Mouse (Mus musculus) forebrain, embryonic 16.5 days (tissue): ENCODE measurements around the gene Otulinl. TPM values are rescaled to one million over a fixed set of nuclear protein-coding genes. Genes with fewer than 3 reads are reported as not detected.
A peak's percentile ranks its signal among the peaks of the same experiment; 100 is the strongest.

Experiments
- ATAC-seq: fragments of 200-750 bp; cut with Nextera tagmentation; 2 replicates; pipeline ENCODE4 v1.8.0; 2017; ENCODE audit warnings: mild to moderate bottlenecking, moderate library complexity
- H3K27ac ChIP-seq: fragments of 300-500 bp; sonication (generic); 2 replicates; pipeline ENCODE4 v1.5.1; 2014; ENCODE audit warnings: low read length, control low read depth
- H3K27me3 ChIP-seq: fragments of 300-500 bp; sonication (generic); replicated peaks from 2 replicates; pipeline ENCODE4 v1.6.1; 2014; ENCODE audit warnings: low read length; ENCODE audit not compliant: control insufficient read depth, insufficient read depth
- H3K36me3 ChIP-seq: fragments of 300-500 bp; sonication (generic); 2 replicates; pipeline ENCODE4 v1.6.1; 2014; ENCODE audit not compliant: control insufficient read depth, insufficient read depth
- H3K4me1 ChIP-seq: fragments of 300-500 bp; sonication (generic); replicated peaks from 2 replicates; pipeline ENCODE4 v1.6.1; 2014; ENCODE audit warnings: low read length; ENCODE audit not compliant: control insufficient read depth, insufficient read depth
- H3K4me2 ChIP-seq: fragments of 300-500 bp; sonication (generic); 2 replicates; pipeline ENCODE4 v1.6.1; 2014; ENCODE audit warnings: mild to moderate bottlenecking, low read length, control low read depth
- H3K4me3 ChIP-seq: fragments of 300-500 bp; sonication (generic); replicated peaks from 2 replicates; pipeline ENCODE4 v1.5.1; 2014; ENCODE audit warnings: mild to moderate bottlenecking, low read length, control low read depth
- H3K9ac ChIP-seq: fragments of 300-500 bp; sonication (generic); replicated peaks from 2 replicates; pipeline ENCODE4 v1.6.1; 2014; ENCODE audit warnings: low read depth, low read length, control low read depth
- H3K9me3 ChIP-seq: fragments of 300-500 bp; sonication (generic); 2 replicates; pipeline ENCODE4 v1.6.1; 2016; ENCODE audit warnings: low read length; ENCODE audit not compliant: control insufficient read depth
- WGBS: fragments of 180-500 bp; shearing (Covaris S2); extraction: QIAGEN DNeasy Blood & Tissue Kit; methylation state at CpG from one replicate; pipeline ENCODE4 v1.1.7; 2014; 5-methylcytosine and 5-hydroxymethylcytosine counted together
- polyA plus RNA-seq: library from polyadenylated mRNA; unstranded; fragments of >200 nt; fragmentation: Nextera tagmentation; extraction: Ambion mirVana; gene quantifications from 2 replicates; pipeline ENCODE4 v1.2.1, GENCODE M21; 2015

Gene Otulinl
- polyA plus RNA-seq, 1 experiment from 2014 or later: 13.6 TPM

DNA sequence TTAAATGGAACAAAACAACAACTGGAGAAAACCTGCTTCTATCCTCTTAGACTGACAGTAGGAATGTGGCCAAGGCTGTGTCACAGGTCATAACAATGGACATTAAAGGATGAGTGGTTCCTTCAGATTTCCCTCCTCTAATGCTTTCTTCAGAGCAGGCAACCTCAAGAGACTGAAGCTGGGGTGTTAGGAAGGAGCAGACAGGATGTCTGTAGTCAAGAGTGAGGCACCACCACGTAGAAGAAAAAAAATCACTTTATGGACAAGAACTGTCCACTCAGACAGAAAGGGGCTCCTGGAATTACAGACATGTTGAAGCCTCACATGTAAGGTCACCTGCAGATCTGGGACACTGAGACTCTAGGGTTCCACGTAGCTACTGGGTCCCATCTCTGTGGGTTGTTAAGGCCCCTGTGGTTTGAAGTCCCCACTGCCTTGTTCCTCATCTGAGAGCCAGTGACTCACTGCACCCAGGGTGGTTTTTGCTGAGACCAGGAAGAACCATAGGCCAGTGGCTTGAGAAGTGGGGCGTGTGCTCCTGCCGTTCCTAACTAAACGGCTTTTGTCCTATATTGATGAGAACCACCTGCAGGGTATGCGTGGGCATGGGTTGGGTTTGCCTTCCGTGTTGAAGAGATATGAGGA lies 27.7 kb upstream of the Otulinl start:
- no peak overlapping the region for H3K4me3 ChIP-seq
- ATAC-seq: no peak
- no peaks in the 10 kb centered on the region for H3K36me3 ChIP-seq
- no peak overlapping the region for H3K9ac ChIP-seq
- H3K4me1 ChIP-seq: no peaks in the 10 kb centered on the region
- H3K27me3 ChIP-seq: no peaks in the 10 kb centered on the region
- no peak overlapping the region for H3K27ac ChIP-seq
- H3K4me2 ChIP-seq: no peak overlapping the region
- 87% methylated on average over 7 of the region's 7 CpGs for WGBS
- no peaks in the 10 kb centered on the region for H3K9me3 ChIP-seq

DNA sequence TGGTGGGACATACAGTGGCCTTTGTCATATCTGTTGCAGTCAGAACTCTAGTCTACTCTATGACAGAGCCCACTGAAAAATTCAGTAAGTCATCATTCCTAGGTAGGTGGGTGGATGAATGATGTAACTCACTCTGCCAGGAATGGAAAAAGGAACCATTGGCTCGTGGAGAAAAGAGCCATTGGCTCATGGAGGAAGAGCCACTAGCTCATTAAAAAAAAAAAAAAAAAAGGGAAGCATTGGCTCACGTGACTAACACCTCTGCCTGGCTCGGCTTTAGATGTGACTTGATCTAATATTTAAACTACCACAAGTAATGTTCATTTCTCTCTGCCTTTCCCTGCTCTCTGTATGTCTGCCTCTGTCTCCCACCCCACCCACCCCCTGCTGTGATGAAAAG lies 27.1 kb upstream of the Otulinl start:
- no peak overlapping the region for H3K4me3 ChIP-seq
- no peak for ATAC-seq

DNA sequence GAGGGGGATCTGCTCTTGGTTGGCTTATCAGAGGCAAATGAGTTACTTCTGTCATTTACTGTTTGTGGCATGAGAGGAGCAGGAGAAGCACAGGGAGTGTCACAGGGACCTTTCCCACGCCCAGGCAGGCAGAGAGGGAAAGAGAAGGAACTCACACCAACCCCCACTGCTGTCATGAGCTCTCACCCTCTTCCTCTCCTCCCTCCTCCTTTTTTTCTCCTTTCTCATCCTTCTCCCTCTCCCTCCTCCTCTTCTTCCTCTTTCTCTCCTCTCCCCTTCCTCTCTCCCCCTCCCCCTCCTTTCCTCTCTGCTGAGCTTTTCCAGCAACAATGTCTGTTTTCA lies 21.6 kb upstream of the Otulinl start:
- Histone ChIP-seq H3K4me1 (0 out of 2 replicates have a peak, but pooled peaks cover 5% of the 10 kb centered on the region), H3K9ac (no peak overlapping the region), H3K9me3 (no peaks in the 10 kb centered on the region), H3K36me3 (no peaks in the 10 kb centered on the region), H3K27ac (no peak overlapping the region), H3K4me2 (no peak overlapping the region), H3K27me3 (no peaks in the 10 kb centered on the region), H3K4me3 (no peak overlapping the region)
- no peak for ATAC-seq
- WGBS: no CpG with 5 or more reads among the region's 1 CpGs

More for the DNA sequence above, 27.1 kb upstream of the Otulinl start:
- H3K27ac ChIP-seq: no peak overlapping the region
- no peaks in the 10 kb centered on the region for H3K36me3 ChIP-seq
- H3K9me3 ChIP-seq: no peaks in the 10 kb centered on the region
- no peak overlapping the region for H3K4me2 ChIP-seq
- H3K4me1 ChIP-seq: no peaks in the 10 kb centered on the region
- H3K9ac ChIP-seq: no peak overlapping the region
- WGBS: 79% methylated on average over 3 of the region's 3 CpGs
- no peaks in the 10 kb centered on the region for H3K27me3 ChIP-seq

DNA sequence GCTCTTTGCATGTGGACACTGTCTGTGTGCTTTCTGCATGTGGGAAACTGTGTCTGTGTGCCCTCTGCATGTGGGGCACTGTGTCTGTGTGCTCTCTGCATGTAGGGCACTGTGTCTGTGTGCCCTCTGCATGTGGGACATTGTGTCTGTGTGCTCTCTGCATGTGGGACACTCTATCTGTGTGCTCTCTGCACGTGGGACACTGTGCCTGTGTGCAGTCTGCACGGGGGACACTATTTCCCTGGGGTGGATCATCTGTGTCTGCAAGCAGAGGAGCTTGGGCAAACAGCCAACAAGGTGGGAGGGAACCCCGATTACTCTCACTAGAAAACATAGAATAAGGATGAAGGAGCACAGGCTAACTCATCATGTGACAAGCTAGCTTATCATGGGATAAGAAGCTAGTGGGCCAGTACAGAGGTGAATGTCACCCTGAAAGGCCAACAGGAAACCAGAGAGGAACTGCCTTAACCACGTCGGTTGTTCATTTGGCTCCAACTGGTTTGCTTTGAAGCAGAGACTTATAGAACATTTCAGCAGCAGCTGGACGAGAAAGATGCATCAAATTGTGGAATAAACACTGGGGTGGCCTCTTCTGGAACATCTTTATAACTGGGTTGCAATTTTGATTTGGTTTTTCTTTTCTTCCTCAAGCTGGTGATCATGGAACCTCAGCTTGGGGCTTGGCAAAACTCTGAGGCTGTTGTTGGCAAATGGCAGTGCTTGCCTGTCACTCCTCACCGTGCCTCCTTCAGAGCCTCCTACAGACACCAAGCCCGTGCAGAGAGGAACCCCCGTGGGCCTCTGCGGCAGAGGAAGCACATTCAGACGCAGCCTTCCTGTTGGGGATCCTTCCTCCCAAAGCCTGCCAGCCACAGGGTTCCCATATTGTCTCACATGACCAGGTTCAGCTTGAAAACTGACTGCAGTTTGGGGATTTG lies 20.9 kb upstream of the Otulinl start:
- no peak overlapping the region for H3K4me2 ChIP-seq
- H3K27ac ChIP-seq: no peak overlapping the region
- 0 out of 2 replicates have a peak, but pooled peaks have one; percentile 47 for ATAC-seq
- no peak overlapping the region for H3K4me3 ChIP-seq
- 0 out of 2 replicates have a peak, but pooled peaks cover 5% of the 10 kb centered on the region for H3K4me1 ChIP-seq
- no peak overlapping the region for H3K9ac ChIP-seq
- WGBS: 36% methylated on average over 11 of the region's 11 CpGs
- no peaks in the 10 kb centered on the region for H3K36me3 ChIP-seq
- H3K27me3 ChIP-seq: no peaks in the 10 kb centered on the region
- no peaks in the 10 kb centered on the region for H3K9me3 ChIP-seq

DNA sequence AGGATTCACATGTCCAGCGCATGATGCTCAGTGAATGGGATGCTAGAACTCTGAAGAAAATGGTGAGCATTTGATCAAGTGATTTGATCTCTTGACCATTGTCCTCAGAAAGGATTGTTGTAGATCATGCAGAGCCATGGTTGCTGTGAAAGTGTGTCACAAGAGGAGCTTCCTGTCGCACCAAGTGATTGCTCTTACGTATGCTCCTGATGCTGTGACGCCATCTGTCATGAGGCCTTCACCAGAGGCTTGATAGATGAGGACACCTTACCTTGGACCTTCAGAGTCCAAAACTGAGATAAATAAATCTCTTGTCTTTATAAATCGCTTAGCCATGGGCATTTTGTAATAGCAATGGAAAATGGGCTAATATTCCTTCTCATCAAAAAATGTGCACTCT lies 16.3 kb upstream of the Otulinl start:
- no peaks in the 10 kb centered on the region for H3K36me3 ChIP-seq
- no peak overlapping the region for H3K27ac ChIP-seq
- no peaks in the 10 kb centered on the region for H3K9me3 ChIP-seq
- no peak for ATAC-seq
- 0 out of 2 replicates have a peak, but pooled peaks cover 2% of the 10 kb centered on the region for H3K4me1 ChIP-seq
- 94% methylated on average over 5 of the region's 5 CpGs for WGBS
- no peaks in the 10 kb centered on the region for H3K27me3 ChIP-seq
- H3K9ac ChIP-seq: no peak overlapping the region
- no peak overlapping the region for H3K4me2 ChIP-seq
- H3K4me3 ChIP-seq: no peak overlapping the region

DNA sequence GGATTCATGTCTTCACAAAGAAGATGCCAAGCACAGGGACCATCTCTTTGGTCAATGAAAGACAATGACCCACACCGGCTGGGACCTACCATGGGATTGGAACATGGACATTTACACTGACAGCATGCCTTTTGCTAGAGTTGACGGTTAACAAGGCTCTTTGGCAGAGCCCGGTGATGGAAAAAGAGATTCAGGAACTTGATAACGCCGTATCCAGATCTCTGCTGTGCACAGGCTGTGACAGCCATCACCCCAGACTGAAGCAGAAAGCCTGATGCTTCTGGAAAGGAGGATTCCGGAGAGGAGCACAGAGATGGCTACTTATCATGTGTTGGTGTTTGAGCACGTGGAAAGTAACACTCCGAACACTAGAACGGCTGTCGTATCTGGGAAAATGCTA lies 11.9 kb upstream of the Otulinl start:
- ATAC-seq: no peak
- Histone ChIP-seq H3K4me2 (no peak overlapping the region), H3K27me3 (no peaks in the 10 kb centered on the region), H3K9ac (no peak overlapping the region), H3K9me3 (no peaks in the 10 kb centered on the region), H3K27ac (no peak overlapping the region), H3K4me3 (no peak overlapping the region), H3K4me1 (no peaks in the 10 kb centered on the region), H3K36me3 (no peaks in the 10 kb centered on the region)
- 93% methylated on average over 10 of the region's 10 CpGs for WGBS

DNA sequence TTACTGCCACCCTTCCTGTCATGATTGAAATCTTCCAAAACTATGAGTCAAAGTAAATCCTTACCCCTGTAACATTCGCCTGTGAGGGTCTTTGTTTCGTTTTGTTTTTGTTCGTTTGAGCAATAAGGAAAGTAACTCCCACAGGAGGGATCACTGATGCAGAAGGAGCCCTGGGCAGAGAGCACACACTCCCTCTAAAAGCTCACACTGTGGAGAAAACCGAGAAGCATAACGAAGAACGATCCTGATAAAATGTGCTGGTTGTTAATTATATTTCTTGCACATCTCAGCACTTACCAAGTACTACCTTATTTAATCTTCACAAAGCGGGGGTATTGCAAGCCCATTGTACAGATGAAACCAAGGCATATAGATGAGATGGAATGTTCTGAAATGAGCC lies 10.8 kb upstream of the Otulinl start:
- Histone ChIP-seq H3K27ac (no peak overlapping the region), H3K4me1 (no peaks in the 10 kb centered on the region), H3K4me2 (no peak overlapping the region), H3K9ac (no peak overlapping the region), H3K9me3 (no peaks in the 10 kb centered on the region), H3K36me3 (no peaks in the 10 kb centered on the region), H3K4me3 (no peak overlapping the region), H3K27me3 (no peaks in the 10 kb centered on the region)
- WGBS: 63% methylated on average over 7 of the region's 7 CpGs
- no peak for ATAC-seq

DNA sequence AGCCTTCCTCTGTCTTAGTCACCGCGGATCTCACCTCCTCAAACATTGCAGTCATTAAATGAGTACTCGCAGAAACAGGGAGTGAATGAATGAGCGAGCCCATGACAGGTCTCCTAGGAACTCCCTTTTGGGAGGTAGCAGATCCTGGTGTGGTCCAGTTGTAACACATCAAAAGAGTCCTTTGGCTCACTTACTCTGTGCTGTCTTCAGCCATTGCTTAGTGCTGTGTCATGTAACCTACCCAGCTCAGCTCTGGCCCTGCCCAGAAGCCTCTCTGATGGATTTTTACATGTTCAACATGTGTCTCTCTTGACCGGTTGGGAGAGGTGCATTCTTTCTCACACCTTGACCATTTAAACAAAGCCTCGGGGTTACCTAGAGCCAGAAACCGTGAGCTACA lies 9.8 kb upstream of the Otulinl start:
- no peak overlapping the region for H3K4me3 ChIP-seq
- no peak overlapping the region for H3K9ac ChIP-seq
- 86% methylated on average over 7 of the region's 7 CpGs for WGBS
- no peak for ATAC-seq
- H3K27ac ChIP-seq: no peak overlapping the region
- H3K4me1 ChIP-seq: no peaks in the 10 kb centered on the region
- H3K9me3 ChIP-seq: no peaks in the 10 kb centered on the region
- H3K4me2 ChIP-seq: no peak overlapping the region
- H3K27me3 ChIP-seq: no peaks in the 10 kb centered on the region
- H3K36me3 ChIP-seq: no peaks in the 10 kb centered on the region

DNA sequence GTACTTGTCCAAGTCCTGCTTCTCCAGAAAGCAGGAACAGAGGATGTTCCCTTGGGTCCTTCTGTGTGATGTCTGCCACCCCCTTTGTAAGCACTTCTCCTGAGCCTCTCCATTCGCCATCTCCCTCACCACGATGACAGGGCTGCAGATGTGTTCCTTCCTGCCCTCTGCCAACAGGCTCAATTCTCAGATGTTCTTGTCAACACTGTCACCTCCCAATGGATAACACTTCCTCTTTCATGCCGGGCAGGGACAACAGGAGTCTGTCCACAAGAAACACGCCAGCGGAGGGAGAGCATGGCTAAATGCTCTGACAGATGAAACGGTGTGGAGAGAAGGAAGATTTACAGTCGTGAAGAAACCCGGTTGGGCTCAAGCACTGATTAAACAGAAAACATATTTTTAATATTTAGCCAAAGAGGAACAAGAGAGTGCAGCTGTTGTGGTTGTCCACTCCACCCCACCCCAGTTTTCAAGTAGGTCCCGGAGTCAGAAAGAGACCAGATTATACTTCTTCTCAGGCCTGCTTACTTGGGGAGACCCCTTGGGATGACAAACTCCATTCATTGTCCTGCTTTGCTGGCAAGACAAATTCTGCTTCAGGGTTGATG lies 6.8 kb upstream of the Otulinl start:
- H3K36me3 ChIP-seq: no peaks in the 10 kb centered on the region
- H3K9ac ChIP-seq: no peak overlapping the region
- no peak overlapping the region for H3K27ac ChIP-seq
- WGBS: 89% methylated on average over 9 of the region's 9 CpGs
- H3K9me3 ChIP-seq: no peaks in the 10 kb centered on the region
- H3K4me3 ChIP-seq: no peak overlapping the region
- no peak for ATAC-seq
- no peaks in the 10 kb centered on the region for H3K4me1 ChIP-seq
- no peaks in the 10 kb centered on the region for H3K27me3 ChIP-seq
- no peak overlapping the region for H3K4me2 ChIP-seq
